Mouse (Mus musculus): ENCODE results near the gene Tmprss9. TPM values are rescaled to one million over a fixed set of nuclear protein-coding genes. Genes with fewer than 3 reads are reported as not detected.

Tmprss9 gene
- total and polyA plus RNA-seq, 3 experiments, result 0.04 TPM; not detected in 2

DNA sequence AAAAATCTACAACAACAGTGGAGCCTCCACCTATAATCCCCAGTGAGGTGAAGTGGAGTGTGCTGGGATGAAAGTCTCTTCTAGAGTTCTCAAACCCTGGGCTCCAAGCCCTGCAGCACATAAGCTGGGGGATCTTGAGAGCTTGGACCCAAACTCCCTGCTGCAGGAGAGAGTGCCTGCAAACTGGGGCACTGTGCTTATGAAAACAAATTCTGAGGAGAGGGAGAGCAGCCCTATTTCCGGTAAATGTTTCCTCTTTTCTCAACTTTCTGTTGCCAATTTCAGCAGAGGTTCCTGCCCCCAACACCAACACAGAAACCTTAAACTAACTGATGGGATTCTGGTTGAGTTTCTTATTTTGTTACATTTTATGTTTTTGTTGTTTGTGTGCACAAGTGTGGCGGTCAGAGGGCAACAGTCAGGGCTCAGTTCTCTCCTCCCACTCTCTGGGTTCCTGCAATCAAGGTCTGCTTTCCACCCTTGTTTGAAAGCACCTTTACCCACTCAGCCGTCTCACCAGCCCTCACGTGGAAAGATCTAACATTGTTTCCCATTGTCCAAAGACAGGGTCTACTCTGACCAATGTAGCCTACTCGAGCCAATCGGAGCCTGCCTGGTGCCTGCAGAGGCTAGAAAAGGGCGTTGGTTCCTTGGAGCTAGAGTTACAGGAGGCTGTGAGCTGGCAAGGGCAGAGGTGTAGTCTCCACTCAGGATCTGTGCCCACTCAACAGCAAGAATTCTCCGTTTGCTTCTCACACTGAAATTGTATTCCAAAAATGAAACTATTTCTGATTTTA lies 47.6 kb upstream of the Tmprss9 start:
- in situ Hi-C loops (cut with MboI; ENCODE audit: low pct_ligation_motif_present, low pct_unique_long_range_greater_than_20kb, low sequenced_read_pairs) (loop anchor here (5.0 kb wide), 1 partner anchor 33 kb away; the partner anchor contains the start of genes Lsm7 and Sppl2b), dilution Hi-C loops (cut with MboI; ENCODE audit: extremely low pct_ligation_motif_present, extremely low pct_unique_long_range_greater_than_20kb, low sequenced_read_pairs) (no loop called here)
- peaks cover 21% of the 10 kb centered on the region for H3K79me2 ChIP-seq (replicated peaks; ENCODE audit: control insufficient read depth, extremely low read depth, insufficient read depth, poor library complexity, severe bottlenecking)
- peaks cover 9 to 33% of the 10 kb centered on the region in 2 experiments for H3K4me1 ChIP-seq (ENCODE audit: control insufficient read depth in 1 of 2, insufficient read depth in 2 of 2)
- peak overlapping the region; percentile 39 for H3K4me2 ChIP-seq (ENCODE audit: insufficient read depth, low read depth, poor library complexity, severe bottlenecking)
- TF ChIP-seq POLR2A (IDR thresholded peaks at IDR 0.05; ENCODE audit: low read depth, low read length) (peak; percentile 40), MAX (IDR thresholded peaks at IDR 0.05; ENCODE audit: low read length) (peak; percentile 45; the same call in 1 of the 2 replicates), IRF4 (IDR thresholded peaks at IDR 0.05; ENCODE audit: low read depth, low read length) (0 out of 2 replicates have a peak, but pooled peaks have one; percentile 8), BHLHE40 (IDR thresholded peaks at IDR 0.05; ENCODE audit: low read depth, low read length) (peak; percentile 68), MEF2A (IDR thresholded peaks at IDR 0.05; ENCODE audit: borderline replicate concordance, low read depth, low read length) (0 out of 2 replicates have a peak, but pooled peaks have one; percentile 20), SIN3A (IDR thresholded peaks at IDR 0.05; ENCODE audit: low read length) (0 out of 2 replicates have a peak, but pooled peaks have one; percentile 16), SMC3 (IDR thresholded peaks at IDR 0.05; ENCODE audit: low read depth, low read length) (no peak), MXI1 (IDR thresholded peaks at IDR 0.05; ENCODE audit: low read depth, low read length) (peak; percentile 43; the same call in 1 of the 2 replicates), TCF12 (IDR thresholded peaks at IDR 0.05; ENCODE audit: low read depth, low read length) (peak; percentile 21; the same call in 1 of the 2 replicates), ZMIZ1 (IDR thresholded peaks at IDR 0.05; ENCODE audit: low read depth, low read length) (0 out of 2 replicates have a peak, but pooled peaks have one; percentile 23), ELF1 (IDR thresholded peaks at IDR 0.05; ENCODE audit: low read depth, low read length) (peak; percentile 47; the same call in 1 of the 2 replicates), TBP (conservative IDR thresholded peaks at IDR 0.05; ENCODE audit: low read depth, low read length) (peak; percentile 60; the same call in 1 of the 2 replicates), ETS1 (conservative IDR thresholded peaks at IDR 0.05; ENCODE audit: low read depth, low read length) (no peak), MYC (IDR thresholded peaks at IDR 0.05; ENCODE audit: low read depth, low read length) (0 out of 2 replicates have a peak, but pooled peaks have one; percentile 27), ZKSCAN1 (IDR thresholded peaks at IDR 0.05; ENCODE audit: borderline replicate concordance, low read depth, low read length) (no peak)
- peaks cover 12 to 14% of the 10 kb centered on the region in 2 experiments for H3K36me3 ChIP-seq (replicated peaks in 1 of 2; ENCODE audit: control insufficient read depth in 1 of 2, insufficient read depth in 1 of 2, low read length in 1 of 2)
- H3K9me3 ChIP-seq (replicated peaks; ENCODE audit: low read length), result no peaks in the 10 kb centered on the region
- peak overlapping the region; percentile 86 for H3K27ac ChIP-seq (ENCODE audit: insufficient read depth, low read depth)
- H3K9ac ChIP-seq (ENCODE audit: insufficient read depth, low read depth), result peak overlapping the region; percentile 36
- DNase-seq (ENCODE audit: extremely low read depth), result peak; percentile 38
- no peak overlapping the region for H3K4me3 ChIP-seq (replicated peaks in 1 of 3; ENCODE audit: low read depth in 2 of 3, low read length in 2 of 3, poor library complexity in 1 of 3)
- no peaks in the 10 kb centered on the region for H3K27me3 ChIP-seq (replicated peaks)

DNA sequence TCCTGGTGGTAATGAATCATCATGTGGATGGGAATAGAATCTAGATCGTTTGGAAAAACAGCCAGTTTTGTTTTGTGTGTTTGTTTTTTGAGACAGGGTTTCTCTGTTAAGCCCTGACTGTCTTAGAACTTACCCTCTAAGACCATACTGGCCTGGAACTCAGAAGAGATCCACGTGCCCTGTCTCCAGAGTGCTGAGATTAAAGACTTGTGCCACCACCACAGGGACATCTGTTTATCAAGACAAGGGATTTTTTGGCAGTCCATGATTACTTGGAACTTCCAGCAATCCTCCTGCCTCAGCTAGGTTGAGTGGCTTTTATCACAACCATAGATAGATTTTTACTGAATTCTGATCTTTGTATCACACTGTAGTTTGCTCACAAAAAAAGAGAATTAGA lies 46.8 kb upstream of the Tmprss9 start:
- in situ Hi-C loops (cut with MboI; ENCODE audit: low pct_ligation_motif_present, low pct_unique_long_range_greater_than_20kb, low sequenced_read_pairs) (loop anchor here (5.0 kb wide), 1 partner anchor 32 kb away; the partner anchor contains the start of genes Lsm7 and Sppl2b), dilution Hi-C loops (cut with MboI; ENCODE audit: extremely low pct_ligation_motif_present, extremely low pct_unique_long_range_greater_than_20kb, low sequenced_read_pairs) (no loop called here)
- Histone ChIP-seq H3K4me1 (ENCODE audit: control insufficient read depth in 1 of 2, insufficient read depth in 2 of 2) (peaks cover 12 to 40% of the 10 kb centered on the region in 2 experiments), H3K27me3 (replicated peaks) (no peaks in the 10 kb centered on the region), H3K4me3 (replicated peaks in 1 of 3; ENCODE audit: low read depth in 2 of 3, low read length in 2 of 3, poor library complexity in 1 of 3) (no peak overlapping the region), H3K4me2 (ENCODE audit: insufficient read depth, low read depth, poor library complexity, severe bottlenecking) (peak overlapping the region; percentile 52; the same call in 1 of the 2 replicates), H3K9me3 (replicated peaks; ENCODE audit: low read length) (no peaks in the 10 kb centered on the region), H3K27ac (ENCODE audit: insufficient read depth, low read depth) (peak overlapping the region; percentile 86; the same call in 1 of the 2 replicates), H3K9ac (ENCODE audit: insufficient read depth, low read depth) (peak overlapping the region; percentile 36; the same call in 1 of the 2 replicates), H3K79me2 (replicated peaks; ENCODE audit: control insufficient read depth, extremely low read depth, insufficient read depth, poor library complexity, severe bottlenecking) (peaks cover 21% of the 10 kb centered on the region), H3K36me3 (replicated peaks in 1 of 2; ENCODE audit: control insufficient read depth in 1 of 2, insufficient read depth in 1 of 2, low read length in 1 of 2) (peaks cover 20 to 22% of the 10 kb centered on the region in 2 experiments)
- no peak for TF ChIP-seq CHD2 (IDR thresholded peaks at IDR 0.05; ENCODE audit: low read length)
- no peak for TF ChIP-seq RCOR1 (conservative IDR thresholded peaks at IDR 0.05; ENCODE audit: low read depth, low read length)
- TF ChIP-seq CHD1 (IDR thresholded peaks at IDR 0.05; ENCODE audit: low read depth, low read length), result 0 out of 2 replicates have a peak, but pooled peaks have one; percentile 34
- no peak for TF ChIP-seq PAX5 (IDR thresholded peaks at IDR 0.05; ENCODE audit: low read length)
- TF ChIP-seq JUN (IDR thresholded peaks at IDR 0.05; ENCODE audit: insufficient read depth, low read depth, low read length), result no peak
- no peak for TF ChIP-seq MAZ (IDR thresholded peaks at IDR 0.05; ENCODE audit: low read depth, low read length)
- no peak for TF ChIP-seq MAFK (IDR thresholded peaks at IDR 0.05; ENCODE audit: insufficient replicate concordance, low read length)
- TF ChIP-seq SMC3 (IDR thresholded peaks at IDR 0.05; ENCODE audit: low read depth, low read length), result no peak
- peak; percentile 32; the same call in 1 of the 2 replicates for TF ChIP-seq SIN3A (IDR thresholded peaks at IDR 0.05; ENCODE audit: low read length)
- TF ChIP-seq ZKSCAN1 (IDR thresholded peaks at IDR 0.05; ENCODE audit: borderline replicate concordance, low read depth, low read length), result no peak
- TF ChIP-seq ETS1 (conservative IDR thresholded peaks at IDR 0.05; ENCODE audit: low read depth, low read length), result no peak
- no peak for TF ChIP-seq USF1 (IDR thresholded peaks at IDR 0.05; ENCODE audit: low read depth, low read length)
- no peak for TF ChIP-seq TBP (conservative IDR thresholded peaks at IDR 0.05; ENCODE audit: low read depth, low read length)
- no peak for TF ChIP-seq NELFE (IDR thresholded peaks at IDR 0.05; ENCODE audit: low read depth, low read length)
- TF ChIP-seq KAT2A (IDR thresholded peaks at IDR 0.05; ENCODE audit: insufficient replicate concordance, low read length), result no peak
- no peak for DNase-seq (ENCODE audit: extremely low read depth)

Measured in CH12.LX (cell line).